Mouse (Mus musculus): Measurements from ENCODE around the gene BC051142.

Gene BC051142

DNA sequence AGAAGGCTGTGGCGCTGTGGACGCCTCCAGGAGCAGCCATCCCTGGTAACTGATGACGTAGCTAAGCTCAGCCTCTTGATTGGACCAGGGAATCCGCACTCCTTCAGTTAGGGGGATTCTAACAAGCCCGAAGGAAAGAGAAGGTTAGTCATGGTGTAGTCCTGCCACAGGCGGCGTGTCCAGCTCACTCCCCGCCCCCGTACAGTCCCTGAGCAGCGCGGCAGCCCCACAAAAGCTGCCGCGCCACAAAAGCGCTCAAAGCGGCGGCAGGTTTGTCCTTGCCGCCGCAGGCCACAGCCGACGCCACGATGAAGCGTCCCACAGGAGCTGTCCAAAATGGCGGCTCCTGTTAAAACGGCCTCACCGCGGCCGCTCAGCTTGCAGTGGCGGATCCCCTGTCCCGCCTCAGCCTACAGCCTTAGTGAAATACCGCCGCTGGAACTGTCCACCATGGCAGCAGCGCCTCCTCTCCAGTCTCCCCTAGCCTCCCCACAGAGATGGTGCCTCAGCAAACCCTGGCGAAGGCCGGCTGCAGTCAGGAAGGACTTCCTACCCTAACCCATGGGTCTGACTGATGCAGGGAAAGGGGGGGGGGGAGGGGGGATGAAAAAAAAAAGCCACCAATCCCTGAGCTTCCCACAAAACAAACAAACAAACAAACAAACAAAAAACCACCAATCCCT, at the start of gene BC051142:
Gene BC051142, plus strand, starts transcription at position 110 of the 683 bp plus-strand sequence.
- in situ Hi-C loops (cut with MboI; ENCODE audit: low pct_unique_long_range_greater_than_20kb in 1 of 2, low sequenced_read_pairs in 2 of 2, unreplicated experiment in 1 of 2): no loop called here

DNA sequence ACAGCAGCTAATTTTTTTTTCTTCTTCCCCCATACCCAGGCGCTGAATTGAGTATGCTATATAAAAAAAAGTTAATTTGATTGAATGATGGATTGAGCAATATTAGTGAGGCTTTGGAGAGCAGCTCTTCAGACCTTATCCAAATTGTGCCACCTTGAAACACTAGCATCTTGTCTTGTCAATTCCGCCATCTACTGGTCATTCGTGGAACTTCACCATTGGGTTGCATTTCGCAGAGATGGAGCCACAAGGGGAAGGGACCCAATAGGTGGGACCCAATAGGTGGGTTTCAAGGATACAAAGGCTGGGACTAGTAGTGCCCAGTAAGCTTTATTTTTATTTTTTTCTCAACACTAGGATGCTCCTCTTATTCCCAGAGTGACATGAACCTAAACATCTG, 49.2 kb upstream of the BC051142 start:
- in situ Hi-C loops (cut with MboI; ENCODE audit: low pct_unique_long_range_greater_than_20kb in 1 of 2, low sequenced_read_pairs in 2 of 2, unreplicated experiment in 1 of 2): no loop called here

DNA sequence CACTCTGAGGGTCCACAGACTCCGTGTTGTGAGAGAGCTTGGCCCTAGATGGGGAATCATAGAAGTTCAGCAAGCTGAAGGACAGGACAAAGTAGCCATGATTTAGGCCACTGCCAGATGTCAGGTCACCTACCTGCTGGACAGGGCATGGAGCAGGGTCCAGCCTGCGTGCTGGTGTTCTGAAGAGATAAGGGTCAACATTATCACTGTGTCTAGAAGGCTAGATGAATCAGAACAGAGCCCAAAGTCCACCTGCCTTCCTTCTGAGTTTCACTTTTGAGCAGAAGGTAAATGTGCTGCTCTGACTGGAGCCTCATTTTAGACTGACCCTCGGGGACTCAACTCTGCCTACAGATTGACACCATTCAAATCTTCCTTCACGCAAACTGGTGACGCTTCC, 44.1 kb upstream of the BC051142 start, which contains the start of gene Btnl2:
Gene Btnl2, plus strand, starts transcription at position 284 of the 400 bp plus-strand sequence.
- in situ Hi-C loops (cut with MboI; ENCODE audit: low pct_unique_long_range_greater_than_20kb in 1 of 2, low sequenced_read_pairs in 2 of 2, unreplicated experiment in 1 of 2): loop anchor here (5.0 to 10.0 kb wide), 2 partner anchors 87 to 110 kb away; no protein-coding TSS in a partner anchor

DNA sequence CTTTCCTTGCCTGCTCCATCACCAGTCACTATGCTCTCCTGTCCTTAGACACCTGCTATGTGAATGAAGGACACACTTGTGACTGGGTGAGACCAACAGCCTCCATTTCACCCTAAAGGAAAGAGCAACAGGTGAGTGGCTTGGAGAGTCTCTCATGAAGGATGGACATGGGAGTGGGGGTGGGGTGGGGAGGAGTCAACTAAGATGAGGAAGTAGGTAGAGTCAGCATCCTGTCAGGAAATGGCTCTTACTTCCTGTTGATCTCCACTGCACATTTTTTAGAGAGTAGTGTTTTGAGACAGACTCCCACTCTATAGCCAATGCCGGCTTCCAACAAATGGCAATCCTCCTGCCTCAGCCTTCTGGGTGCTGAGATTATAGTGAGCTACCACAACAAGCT, 43.7 kb upstream of the BC051142 start:
- in situ Hi-C loops (cut with MboI; ENCODE audit: low pct_unique_long_range_greater_than_20kb in 1 of 2, low sequenced_read_pairs in 2 of 2, unreplicated experiment in 1 of 2): loop anchor here (5.0 to 10.0 kb wide), 2 partner anchors 88 to 110 kb away; no protein-coding TSS in a partner anchor

DNA sequence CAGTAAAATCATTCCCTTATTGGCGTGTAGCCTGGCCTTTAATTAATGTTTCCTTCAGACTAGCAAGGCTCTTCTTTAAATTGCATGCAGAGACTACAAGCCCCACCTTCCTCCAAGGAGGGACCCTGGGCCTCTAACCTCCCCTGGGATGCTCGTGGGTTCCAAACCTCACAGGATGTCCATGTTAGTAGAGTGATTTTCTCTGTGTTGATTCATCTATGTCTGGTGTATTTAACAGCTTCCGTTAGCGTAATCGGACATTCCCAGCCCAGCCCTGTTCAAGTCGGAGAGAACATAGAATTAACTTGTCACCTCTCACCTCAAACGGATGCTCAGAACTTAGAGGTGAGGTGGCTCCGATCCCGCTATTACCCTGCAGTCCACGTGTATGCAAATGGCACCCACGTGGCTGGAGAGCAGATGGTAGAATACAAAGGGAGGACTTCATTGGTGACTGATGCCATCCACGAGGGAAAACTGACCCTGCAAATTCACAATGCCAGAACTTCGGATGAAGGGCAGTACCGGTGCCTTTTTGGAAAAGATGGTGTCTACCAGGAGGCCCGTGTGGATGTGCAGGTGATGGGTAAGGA, 35.6 kb upstream of the BC051142 start:
- in situ Hi-C loops (cut with MboI; ENCODE audit: low pct_unique_long_range_greater_than_20kb in 1 of 2, low sequenced_read_pairs in 2 of 2, unreplicated experiment in 1 of 2): no loop called here

DNA sequence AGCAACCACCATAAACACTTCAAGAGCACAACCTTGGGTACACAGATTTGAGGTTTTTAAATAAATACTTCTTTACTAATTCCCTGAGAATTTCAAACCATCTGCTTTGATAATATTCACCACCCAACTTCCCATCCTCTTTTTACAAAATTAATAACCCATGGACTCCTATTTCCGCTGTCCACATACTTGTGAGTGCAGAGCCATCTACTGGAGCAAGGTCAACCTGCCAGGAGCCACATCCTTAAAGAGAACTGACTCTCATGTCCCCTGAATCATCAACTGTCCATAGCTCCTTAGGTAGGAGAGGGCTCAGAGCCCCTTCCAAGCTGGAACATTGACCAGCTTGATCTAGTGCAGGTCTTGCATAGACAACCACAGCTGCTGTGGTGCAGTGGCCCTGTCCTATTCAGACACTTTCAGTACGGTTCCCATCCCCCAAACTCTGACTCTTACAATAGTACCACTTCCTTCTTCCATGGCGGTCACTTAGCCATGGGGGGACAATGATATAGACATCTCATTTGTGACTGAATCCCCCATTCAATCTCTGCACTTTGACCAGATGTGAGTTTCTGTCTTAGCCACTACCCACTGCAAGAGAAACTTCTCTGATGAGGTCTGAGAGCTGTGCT, 34.8 kb upstream of the BC051142 start:
- in situ Hi-C loops (cut with MboI; ENCODE audit: low pct_unique_long_range_greater_than_20kb in 1 of 2, low sequenced_read_pairs in 2 of 2, unreplicated experiment in 1 of 2): no loop called here

DNA sequence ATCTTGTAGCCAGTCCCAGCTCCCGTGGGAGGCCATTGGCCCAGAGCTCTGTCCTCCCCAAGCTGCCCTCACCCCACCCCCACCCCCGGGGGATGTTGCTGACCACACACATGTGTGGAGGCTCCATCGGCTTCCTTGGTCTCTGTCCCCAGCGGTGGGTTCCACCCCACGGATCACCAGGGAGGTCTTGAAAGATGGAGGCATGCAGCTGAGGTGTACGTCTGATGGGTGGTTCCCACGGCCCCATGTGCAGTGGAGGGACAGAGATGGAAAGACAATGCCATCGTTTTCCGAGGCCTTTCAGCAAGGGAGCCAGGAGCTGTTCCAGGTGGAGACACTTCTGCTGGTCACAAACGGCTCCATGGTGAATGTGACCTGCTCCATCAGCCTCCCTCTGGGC, 33.6 kb upstream of the BC051142 start:
- in situ Hi-C loops (cut with MboI; ENCODE audit: low pct_unique_long_range_greater_than_20kb in 1 of 2, low sequenced_read_pairs in 2 of 2, unreplicated experiment in 1 of 2): no loop called here

DNA sequence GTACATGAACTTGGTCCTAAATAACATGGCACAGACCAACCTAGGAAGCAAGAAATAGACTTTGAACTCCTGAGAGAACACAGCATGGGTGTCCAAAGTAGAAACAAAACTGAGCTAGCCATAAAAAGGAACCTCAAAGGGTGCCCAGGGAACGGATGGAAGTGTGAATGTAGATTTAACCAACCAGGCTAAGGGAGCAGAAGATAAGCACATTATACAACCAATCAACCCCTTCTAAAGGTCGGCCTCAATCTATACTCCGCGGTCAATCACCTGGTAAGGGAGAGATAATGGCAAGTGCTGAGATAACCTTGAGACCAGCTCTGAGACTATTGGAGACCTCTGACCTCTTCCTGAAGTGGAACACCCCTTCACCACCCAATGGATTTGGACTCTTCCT, 28.1 kb upstream of the BC051142 start:
- in situ Hi-C loops (cut with MboI; ENCODE audit: low pct_unique_long_range_greater_than_20kb in 1 of 2, low sequenced_read_pairs in 2 of 2, unreplicated experiment in 1 of 2): no loop called here

DNA sequence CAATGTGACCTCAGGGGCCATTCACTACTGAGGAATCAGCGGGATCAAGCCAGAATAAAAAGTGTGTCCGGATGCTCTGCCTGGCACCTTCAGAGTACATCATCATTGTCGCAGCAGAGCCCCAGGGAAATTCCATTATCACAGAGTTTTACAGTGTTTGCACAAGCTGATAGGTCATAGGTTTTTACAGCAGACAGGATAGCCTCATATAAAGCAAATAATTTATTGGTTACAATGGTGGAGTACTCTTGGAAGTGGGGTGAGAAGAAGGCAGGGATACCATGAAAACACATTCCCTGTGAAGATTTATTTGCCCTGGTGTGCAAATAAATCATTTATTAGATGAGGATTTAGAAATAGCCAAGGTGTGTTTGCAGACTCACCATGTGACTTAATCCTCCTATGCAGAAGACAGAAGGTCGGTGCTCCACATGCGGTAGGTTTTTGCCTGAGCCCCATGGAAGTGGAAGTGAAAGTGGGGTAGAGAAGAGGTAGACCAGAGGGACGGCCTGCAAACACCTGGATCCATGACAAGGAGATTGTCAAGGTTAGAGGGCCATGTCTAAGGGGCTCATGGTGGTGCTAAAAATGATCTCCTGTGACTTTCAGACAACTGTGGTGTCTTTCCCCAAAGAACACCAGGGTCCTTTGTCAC, 25.4 kb upstream of the BC051142 start:
- in situ Hi-C loops (cut with MboI; ENCODE audit: low pct_unique_long_range_greater_than_20kb in 1 of 2, low sequenced_read_pairs in 2 of 2, unreplicated experiment in 1 of 2): no loop called here

DNA sequence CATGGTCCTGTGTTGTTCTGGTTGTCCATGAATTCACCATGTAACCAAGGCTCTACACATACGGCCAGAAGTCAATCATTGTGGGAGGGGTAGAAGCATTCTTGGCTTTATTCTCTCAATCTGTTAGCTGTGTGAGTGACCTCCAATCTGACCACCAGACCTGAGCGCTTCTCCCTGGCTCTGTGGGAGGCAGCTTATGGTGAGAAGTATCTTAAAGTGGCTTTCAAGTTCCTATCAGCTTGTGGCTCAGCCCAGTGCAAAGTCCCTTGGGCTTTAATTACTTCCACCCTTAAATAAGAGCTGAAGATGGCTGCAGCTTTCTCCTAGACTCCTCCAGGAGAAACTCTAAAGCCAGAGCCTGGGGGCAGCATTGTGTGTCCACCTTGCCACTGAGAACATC, 21.8 kb upstream of the BC051142 start, which contains the start of gene Btnl1:
Gene Btnl1, plus strand, starts transcription at position 286 of the 400 bp plus-strand sequence.
- in situ Hi-C loops (cut with MboI; ENCODE audit: low pct_unique_long_range_greater_than_20kb in 1 of 2, low sequenced_read_pairs in 2 of 2, unreplicated experiment in 1 of 2): no loop called here

DNA sequence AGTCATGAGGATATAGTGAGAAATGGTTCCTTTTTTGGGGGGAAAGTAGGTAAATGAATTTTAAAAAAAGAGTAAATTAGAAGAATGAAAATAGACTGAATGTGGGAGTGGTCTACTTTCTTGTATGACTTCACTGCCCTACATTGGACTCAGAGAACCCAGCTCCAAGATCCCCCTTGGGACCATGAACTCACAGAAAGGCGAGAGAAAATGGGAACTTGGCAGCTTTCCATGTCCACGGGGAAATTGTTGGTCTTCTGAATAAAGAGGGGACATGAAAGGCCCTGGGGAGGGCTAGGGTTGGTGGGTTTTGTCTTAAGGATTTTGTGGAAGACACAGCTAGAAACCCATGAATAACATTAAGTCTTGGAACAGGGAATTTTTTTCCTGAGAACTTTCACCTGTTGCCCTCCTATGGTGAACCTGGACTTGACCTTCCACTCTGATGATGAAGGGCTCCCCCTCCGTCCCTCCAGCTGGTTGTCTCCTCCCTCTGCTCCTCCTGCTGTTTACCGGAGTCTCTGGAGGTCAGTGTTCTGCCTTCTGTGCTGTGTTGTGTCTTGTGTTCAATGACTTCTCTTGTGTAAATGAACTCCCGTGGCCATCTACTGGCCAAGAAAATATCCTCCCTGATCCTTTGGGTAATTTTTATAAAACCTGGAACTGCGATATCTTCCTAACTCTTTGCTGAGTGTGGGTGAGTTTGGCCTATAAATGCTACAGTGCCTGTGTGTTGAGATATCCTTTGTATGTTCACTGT, 21.0 kb upstream of the BC051142 start:
- in situ Hi-C loops (cut with MboI; ENCODE audit: low pct_unique_long_range_greater_than_20kb in 1 of 2, low sequenced_read_pairs in 2 of 2, unreplicated experiment in 1 of 2): no loop called here

DNA sequence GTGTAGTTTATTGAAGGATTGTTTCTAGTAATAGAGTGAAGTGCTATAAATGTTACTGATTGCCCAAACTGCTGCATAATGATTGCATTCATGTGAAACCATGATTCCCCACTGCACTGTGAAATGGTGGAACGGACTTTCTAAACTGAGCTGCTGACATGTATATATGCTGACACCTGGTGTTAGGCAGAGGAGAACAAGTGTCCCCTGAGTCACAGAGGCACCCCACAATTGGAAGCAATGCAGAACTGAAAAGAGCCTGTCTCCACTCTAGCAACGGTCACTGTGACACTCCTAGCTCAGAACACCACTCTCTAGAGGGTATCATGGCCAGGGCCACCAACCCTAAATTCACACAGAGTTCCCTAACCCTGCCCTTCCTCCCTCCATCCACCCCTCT, 19.9 kb upstream of the BC051142 start:
- in situ Hi-C loops (cut with MboI; ENCODE audit: low pct_unique_long_range_greater_than_20kb in 1 of 2, low sequenced_read_pairs in 2 of 2, unreplicated experiment in 1 of 2): no loop called here

DNA sequence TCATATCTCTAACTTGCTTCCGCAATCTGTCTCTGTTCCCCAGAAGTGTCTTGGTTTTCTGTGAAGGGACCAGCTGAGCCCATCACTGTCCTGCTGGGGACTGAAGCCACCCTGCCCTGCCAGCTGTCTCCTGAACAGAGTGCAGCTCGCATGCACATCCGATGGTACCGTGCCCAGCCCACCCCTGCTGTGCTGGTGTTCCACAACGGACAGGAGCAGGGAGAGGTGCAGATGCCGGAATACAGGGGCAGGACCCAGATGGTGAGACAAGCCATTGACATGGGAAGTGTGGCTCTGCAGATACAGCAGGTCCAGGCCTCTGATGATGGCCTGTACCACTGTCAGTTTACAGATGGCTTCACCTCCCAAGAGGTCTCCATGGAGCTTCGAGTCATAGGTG, 19.2 kb upstream of the BC051142 start:
- in situ Hi-C loops (cut with MboI; ENCODE audit: low pct_unique_long_range_greater_than_20kb in 1 of 2, low sequenced_read_pairs in 2 of 2, unreplicated experiment in 1 of 2): no loop called here

DNA sequence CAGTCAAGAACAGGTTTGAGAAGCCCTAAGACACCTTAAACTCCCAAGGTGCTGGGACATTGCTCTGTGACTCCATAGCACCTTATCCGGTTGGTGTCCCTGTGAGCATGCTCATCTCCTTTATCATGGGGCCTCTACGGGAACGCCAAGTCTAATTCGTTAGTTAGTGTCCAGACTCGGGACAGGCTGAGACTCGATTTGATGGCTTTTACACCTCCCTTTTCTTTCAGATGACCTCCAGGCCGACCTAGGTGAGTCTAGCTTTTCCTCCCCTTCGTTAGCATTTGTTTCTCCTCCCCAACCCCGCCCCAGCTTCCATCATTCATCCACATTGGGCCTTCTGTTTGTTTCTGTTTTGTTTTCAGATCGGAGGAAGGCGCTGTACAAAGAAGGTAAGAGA, 16.7 kb upstream of the BC051142 start:
- in situ Hi-C loops (cut with MboI; ENCODE audit: low pct_unique_long_range_greater_than_20kb in 1 of 2, low sequenced_read_pairs in 2 of 2, unreplicated experiment in 1 of 2): loop anchor here in 1 of 2 experiments (5.0 kb wide), 1 partner anchor 135 kb away; no protein-coding TSS in a partner anchor

DNA sequence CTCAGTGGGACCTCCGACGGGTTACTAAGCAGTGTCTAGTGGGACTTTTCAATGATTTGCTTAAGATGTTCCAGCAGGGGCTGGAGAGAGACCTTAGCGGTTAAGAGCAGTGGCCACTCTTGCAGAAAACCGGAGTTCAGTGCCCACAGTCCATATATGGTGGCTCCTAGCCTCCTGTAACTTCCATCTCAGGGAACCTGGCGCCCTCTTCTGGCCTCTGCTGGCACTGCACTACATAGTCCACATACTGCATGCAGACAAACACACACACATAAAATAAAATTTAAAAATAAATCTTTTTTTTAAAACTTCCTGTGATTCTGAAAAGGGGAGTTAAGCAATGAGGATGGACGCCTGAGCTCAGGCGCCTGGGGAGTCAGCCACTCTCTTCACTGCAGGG, 15.4 kb upstream of the BC051142 start:
- in situ Hi-C loops (cut with MboI; ENCODE audit: low pct_unique_long_range_greater_than_20kb in 1 of 2, low sequenced_read_pairs in 2 of 2, unreplicated experiment in 1 of 2): loop anchor here in 1 of 2 experiments (5.0 kb wide), 1 partner anchor 136 kb away; no protein-coding TSS in a partner anchor

DNA sequence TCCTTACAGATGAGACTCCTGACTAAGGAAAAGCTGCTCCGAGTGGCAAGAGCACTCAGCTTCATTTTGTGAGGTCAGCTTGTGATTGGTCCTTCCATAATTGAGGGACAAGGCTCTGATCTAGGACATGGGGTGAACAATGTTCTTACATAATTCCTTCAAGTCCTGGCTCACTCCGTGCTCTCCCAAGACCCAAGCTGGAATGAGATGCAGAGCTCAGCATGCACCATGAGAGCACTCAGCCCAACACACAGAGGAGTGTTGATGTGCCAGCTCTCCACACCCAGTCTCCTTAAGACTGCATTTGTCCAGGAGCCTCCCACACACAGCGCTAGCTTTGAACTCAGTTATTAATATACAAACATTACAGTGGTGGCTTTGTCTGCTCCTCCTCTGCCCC, 13.9 kb upstream of the BC051142 start:
- in situ Hi-C loops (cut with MboI; ENCODE audit: low pct_unique_long_range_greater_than_20kb in 1 of 2, low sequenced_read_pairs in 2 of 2, unreplicated experiment in 1 of 2): loop anchor here in 1 of 2 experiments (5.0 kb wide), 1 partner anchor 137 kb away; no protein-coding TSS in a partner anchor

DNA sequence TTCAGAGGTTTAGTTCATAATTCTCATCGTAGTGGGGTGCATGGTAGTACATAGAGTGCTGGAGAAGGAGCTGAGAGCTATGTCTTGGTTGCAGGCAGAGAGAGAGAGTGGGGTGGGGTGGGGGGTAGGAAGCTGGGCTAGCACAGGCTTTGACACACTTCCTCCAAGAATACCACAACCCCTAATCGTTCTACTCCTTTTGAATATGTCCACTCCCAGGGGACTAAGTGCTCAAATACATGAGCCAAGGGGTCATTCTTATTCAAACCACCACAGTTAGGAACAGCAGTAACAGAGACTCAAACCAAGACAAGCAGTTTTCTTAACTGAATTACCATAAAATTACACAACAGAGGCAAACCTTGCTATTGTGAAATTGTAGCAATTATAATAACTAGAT, 12.0 kb upstream of the BC051142 start:
- in situ Hi-C loops (cut with MboI; ENCODE audit: low pct_unique_long_range_greater_than_20kb in 1 of 2, low sequenced_read_pairs in 2 of 2, unreplicated experiment in 1 of 2): no loop called here

DNA sequence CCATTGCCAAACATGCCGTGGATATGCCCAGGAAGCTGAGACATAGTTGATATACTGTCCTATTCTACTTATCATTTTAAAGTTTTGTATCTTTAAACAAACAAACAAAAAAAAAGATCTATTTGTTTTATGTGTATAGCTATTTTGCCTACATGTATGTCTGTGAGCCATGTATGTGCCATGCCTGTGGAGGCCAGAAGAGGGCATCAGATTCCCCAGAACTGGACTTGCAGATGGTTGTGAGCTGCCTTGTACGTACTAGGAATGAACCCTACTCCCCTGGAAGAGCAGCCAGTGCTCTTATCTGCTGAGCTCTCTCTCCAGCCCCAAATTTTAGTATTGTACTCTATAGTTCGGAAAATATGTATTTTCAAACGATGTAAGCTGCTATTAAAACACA, 10.1 kb upstream of the BC051142 start:
- in situ Hi-C loops (cut with MboI; ENCODE audit: low pct_unique_long_range_greater_than_20kb in 1 of 2, low sequenced_read_pairs in 2 of 2, unreplicated experiment in 1 of 2): no loop called here

Data from mouse embryonic stem cell (cell line).